Mouse (Mus musculus) intestine, embryonic 14.5 days (tissue): ENCODE results near the gene Slc46a1. TPM values are rescaled to one million over a fixed set of nuclear protein-coding genes. Genes with fewer than 3 reads are reported as not detected.

Experiments used
- ATAC-seq: fragments of 200-750 bp; cut with Nextera tagmentation; replicated peaks from 2 replicates; pipeline ENCODE4 v1.8.0; 2017; ENCODE audit warnings: low read depth, moderate number of reproducible peaks, moderate TSS enrichment, moderate library complexity; ENCODE audit not compliant: low FRiP score, low TSS enrichment
- DNase-seq: peaks from one replicate; pipeline ENCODE4 v3.0.0-alpha.2; 2018; ENCODE audit warnings: low spot score
- H3K27ac ChIP-seq: fragments of 300-500 bp; sonication (generic); 2 replicates; pipeline ENCODE4 v1.5.1; 2014; ENCODE audit warnings: low read depth, mild to moderate bottlenecking, control low read depth
- H3K27me3 ChIP-seq: fragments of 300-500 bp; sonication (generic); replicated peaks from 2 replicates; pipeline ENCODE4 v1.6.1; 2014; ENCODE audit warnings: low read length, control low read depth; ENCODE audit not compliant: control insufficient read depth, insufficient read depth
- H3K36me3 ChIP-seq: fragments of 300-500 bp; sonication (generic); 2 replicates; pipeline ENCODE4 v1.6.1; 2014; ENCODE audit warnings: low read length, control low read depth; ENCODE audit not compliant: control insufficient read depth, insufficient read depth
- H3K4me1 ChIP-seq: fragments of 300-500 bp; sonication (generic); replicated peaks from 2 replicates; pipeline ENCODE4 v1.6.1; 2014; ENCODE audit warnings: low read length, control low read depth, mixed read lengths; ENCODE audit not compliant: control insufficient read depth, insufficient read depth
- H3K4me2 ChIP-seq: fragments of 300-500 bp; sonication (generic); 2 replicates; pipeline ENCODE4 v1.6.1; 2014; ENCODE audit warnings: low read length
- H3K4me3 ChIP-seq: fragments of 300-500 bp; sonication (generic); 2 replicates; pipeline ENCODE4 v1.5.1; 2014; ENCODE audit warnings: low read depth, low read length, control low read depth, mixed read lengths
- H3K9ac ChIP-seq: fragments of 300-500 bp; sonication (generic); 2 replicates; pipeline ENCODE4 v1.6.1; 2014; ENCODE audit warnings: mild to moderate bottlenecking, low read length
- H3K9me3 ChIP-seq: fragments of 300-500 bp; sonication (generic); 2 replicates; pipeline ENCODE4 v1.6.1; 2016; ENCODE audit warnings: low read length, control low read depth; ENCODE audit not compliant: control insufficient read depth
- WGBS: fragments of 180-500 bp; shearing (Covaris S2); extraction: QIAGEN DNeasy Blood & Tissue Kit; methylation state at CpG from one replicate; pipeline ENCODE4 v1.1.7; 2014; 5-methylcytosine and 5-hydroxymethylcytosine counted together
- polyA plus RNA-seq: library from polyadenylated mRNA; unstranded; fragments of >200 nt; fragmentation: Nextera tagmentation; extraction: Ambion mirVana; gene quantifications from 2 replicates; pipeline ENCODE4 v1.2.1, GENCODE M21; 2014

The Slc46a1 gene
- polyA plus RNA-seq, 1 experiment from 2014 or later, result 12.4 TPM

GRCm38 (mm10) chr11:78465116-78465515, 381 bp upstream of the Slc46a1 start:
- no peak for DNase-seq
- H3K4me1 ChIP-seq, result peaks cover 15% of the 10 kb centered on the region; the same call in 1 of the 2 replicates
- 0 out of 2 replicates have a peak, but pooled peaks cover 3% of the 10 kb centered on the region for H3K9me3 ChIP-seq
- H3K36me3 ChIP-seq, result no peaks in the 10 kb centered on the region
- peak overlapping the region; percentile 78 for H3K4me2 ChIP-seq
- peak overlapping the region; percentile 79 for H3K9ac ChIP-seq
- no peaks in the 10 kb centered on the region for H3K27me3 ChIP-seq
- 37% methylated on average over 9 of the region's 9 CpGs for WGBS
- H3K27ac ChIP-seq, result peak overlapping the region; percentile 91; the same call in 1 of the 2 replicates
- no peak for ATAC-seq
- peak overlapping the region; percentile 87 for H3K4me3 ChIP-seq

- H3K9ac ChIP-seq, result peak overlapping the region; percentile 79
- ATAC-seq (peak; percentile 36), DNase-seq (no peak)
- H3K4me1 ChIP-seq, result peaks cover 15% of the 10 kb centered on the region; the same call in 1 of the 2 replicates
- peak overlapping the region; percentile 91 for H3K27ac ChIP-seq
- H3K9me3 ChIP-seq, result 0 out of 2 replicates have a peak, but pooled peaks cover 3% of the 10 kb centered on the region
- H3K36me3 ChIP-seq, result 0 out of 2 replicates have a peak, but pooled peaks cover 1% of the 10 kb centered on the region
- H3K27me3 ChIP-seq, result no peaks in the 10 kb centered on the region
- H3K4me3 ChIP-seq, result peak overlapping the region; percentile 87
- WGBS, result 70% methylated on average over 23 of the region's 23 CpGs
- H3K4me2 ChIP-seq, result peak overlapping the region; percentile 78
Measured at GRCm38 (mm10) chr11:78466242-78466912, 880 bp downstream of the Slc46a1 start.

GRCm38 (mm10) chr11:78467515-78467914, 2.0 kb downstream of the Slc46a1 start:
- DNase-seq (no peak), ATAC-seq (no peak)
- no peak overlapping the region for H3K4me2 ChIP-seq
- 83% methylated on average over 7 of the region's 7 CpGs for WGBS
- H3K4me3 ChIP-seq, result no peak overlapping the region
- no peak overlapping the region for H3K27ac ChIP-seq
- H3K4me1 ChIP-seq, result peaks cover 15% of the 10 kb centered on the region; the same call in 1 of the 2 replicates
- H3K27me3 ChIP-seq, result no peaks in the 10 kb centered on the region
- no peak overlapping the region for H3K9ac ChIP-seq
- H3K9me3 ChIP-seq, result no peaks in the 10 kb centered on the region
- H3K36me3 ChIP-seq, result 0 out of 2 replicates have a peak, but pooled peaks cover 2% of the 10 kb centered on the region

GRCm38 (mm10) chr11:78467932-78468331, 2.4 kb downstream of the Slc46a1 start:
- H3K27ac ChIP-seq, result no peak overlapping the region

GRCm38 (mm10) chr11:78471326-78472103, 6.0 kb downstream of the Slc46a1 start:
- no peak overlapping the region for H3K4me2 ChIP-seq
- 88% methylated on average over 10 of the region's 10 CpGs for WGBS
- H3K36me3 ChIP-seq, result 0 out of 2 replicates have a peak, but pooled peaks cover 2% of the 10 kb centered on the region
- no peak overlapping the region for H3K9ac ChIP-seq
- no peak overlapping the region for H3K27ac ChIP-seq
- DNase-seq (no peak), ATAC-seq (no peak)
- H3K4me3 ChIP-seq, result no peak overlapping the region
- no peaks in the 10 kb centered on the region for H3K9me3 ChIP-seq
- no peaks in the 10 kb centered on the region for H3K27me3 ChIP-seq
- peaks cover 3% of the 10 kb centered on the region; the same call in 1 of the 2 replicates for H3K4me1 ChIP-seq

More at GRCm38 (mm10) chr11:78467932-78468331, 2.4 kb downstream of the Slc46a1 start:
- no peaks in the 10 kb centered on the region for H3K27me3 ChIP-seq
- WGBS, result 49% methylated on average over 3 of the region's 3 CpGs
- DNase-seq, result no peak
- peaks cover 15% of the 10 kb centered on the region; the same call in 1 of the 2 replicates for H3K4me1 ChIP-seq
- H3K9me3 ChIP-seq, result no peaks in the 10 kb centered on the region
- H3K4me2 ChIP-seq, result no peak overlapping the region
- no peak for ATAC-seq
- 0 out of 2 replicates have a peak, but pooled peaks cover 2% of the 10 kb centered on the region for H3K36me3 ChIP-seq
- H3K9ac ChIP-seq, result no peak overlapping the region
- no peak overlapping the region for H3K4me3 ChIP-seq

GRCm38 (mm10) chr11:78475289-78475688, 9.8 kb downstream of the Slc46a1 start:
- no peak overlapping the region for H3K27ac ChIP-seq
- WGBS, result 85% methylated on average over 3 of the region's 3 CpGs
- no peaks in the 10 kb centered on the region for H3K27me3 ChIP-seq
- H3K9me3 ChIP-seq, result no peaks in the 10 kb centered on the region
- H3K36me3 ChIP-seq, result 0 out of 2 replicates have a peak, but pooled peaks cover 2% of the 10 kb centered on the region
- H3K9ac ChIP-seq, result no peak overlapping the region
- no peaks in the 10 kb centered on the region for H3K4me1 ChIP-seq
- ATAC-seq, result no peak
- H3K4me2 ChIP-seq, result no peak overlapping the region
- DNase-seq, result no peak
- H3K4me3 ChIP-seq, result no peak overlapping the region

- Histone ChIP-seq H3K27me3 (peaks cover 24% of the 10 kb centered on the region), H3K9me3 (no peaks in the 10 kb centered on the region), H3K4me3 (no peak overlapping the region), H3K36me3 (no peaks in the 10 kb centered on the region), H3K4me2 (no peak overlapping the region), H3K4me1 (no peaks in the 10 kb centered on the region), H3K9ac (no peak overlapping the region), H3K27ac (no peak overlapping the region)
- WGBS, result 46% methylated on average over 7 of the region's 7 CpGs
- no peak for DNase-seq
- ATAC-seq, result no peak
Measured at GRCm38 (mm10) chr11:78483639-78484038, 18.1 kb downstream of the Slc46a1 start.

GRCm38 (mm10) chr11:78488168-78488567, 22.7 kb downstream of the Slc46a1 start:
- H3K27me3 ChIP-seq, result peaks cover 59% of the 10 kb centered on the region
- no peak overlapping the region for H3K4me3 ChIP-seq
- 5% methylated on average over 8 of the region's 8 CpGs for whole genome bisulfite sequencing
- H3K4me1 ChIP-seq, result no peaks in the 10 kb centered on the region
- DNase-seq (peak; percentile 93), ATAC-seq (0 out of 2 replicates have a peak, but pooled peaks have one; percentile 21)
- no peak overlapping the region for H3K4me2 ChIP-seq
- H3K9ac ChIP-seq, result no peak overlapping the region
- H3K36me3 ChIP-seq, result no peaks in the 10 kb centered on the region
- no peak overlapping the region for H3K27ac ChIP-seq
- no peaks in the 10 kb centered on the region for H3K9me3 ChIP-seq
